Mouse (Mus musculus) testis, postnatal 10 days (tissue): Measurements from ENCODE around the gene Setd1a.
"Not testable (repeated sequence)": the region's sequence is repeated elsewhere in the genome, so short reads cannot be mapped to it uniquely, and the experiment has no call there.

Source experiments
- DNase-seq: peaks from one replicate; pipeline ENCODE4 v3.0.0; 2021; ENCODE audit warnings: low spot score

Setd1a gene

GRCm38 (mm10) chr7:127766851-127767609 is 9.4 kb upstream of the Setd1a start:
- no peak for DNase-seq

GRCm38 (mm10) chr7:127767671-127768345 is 8.7 kb upstream of the Setd1a start:
- no peak for DNase-seq

GRCm38 (mm10) chr7:127768346-127768996 is 8.0 kb upstream of the Setd1a start:
- no peak for DNase-seq

GRCm38 (mm10) chr7:127768997-127769593 is 7.4 kb upstream of the Setd1a start:
- peak; percentile 95 for DNase-seq

- DNase-seq, result peak; percentile 89
Measured at GRCm38 (mm10) chr7:127769651-127770038, 6.8 kb upstream of the Setd1a start, which contains the start of gene Orai3. TSS of gene Orai3 (plus strand) at chr7:127769815.

DNA sequence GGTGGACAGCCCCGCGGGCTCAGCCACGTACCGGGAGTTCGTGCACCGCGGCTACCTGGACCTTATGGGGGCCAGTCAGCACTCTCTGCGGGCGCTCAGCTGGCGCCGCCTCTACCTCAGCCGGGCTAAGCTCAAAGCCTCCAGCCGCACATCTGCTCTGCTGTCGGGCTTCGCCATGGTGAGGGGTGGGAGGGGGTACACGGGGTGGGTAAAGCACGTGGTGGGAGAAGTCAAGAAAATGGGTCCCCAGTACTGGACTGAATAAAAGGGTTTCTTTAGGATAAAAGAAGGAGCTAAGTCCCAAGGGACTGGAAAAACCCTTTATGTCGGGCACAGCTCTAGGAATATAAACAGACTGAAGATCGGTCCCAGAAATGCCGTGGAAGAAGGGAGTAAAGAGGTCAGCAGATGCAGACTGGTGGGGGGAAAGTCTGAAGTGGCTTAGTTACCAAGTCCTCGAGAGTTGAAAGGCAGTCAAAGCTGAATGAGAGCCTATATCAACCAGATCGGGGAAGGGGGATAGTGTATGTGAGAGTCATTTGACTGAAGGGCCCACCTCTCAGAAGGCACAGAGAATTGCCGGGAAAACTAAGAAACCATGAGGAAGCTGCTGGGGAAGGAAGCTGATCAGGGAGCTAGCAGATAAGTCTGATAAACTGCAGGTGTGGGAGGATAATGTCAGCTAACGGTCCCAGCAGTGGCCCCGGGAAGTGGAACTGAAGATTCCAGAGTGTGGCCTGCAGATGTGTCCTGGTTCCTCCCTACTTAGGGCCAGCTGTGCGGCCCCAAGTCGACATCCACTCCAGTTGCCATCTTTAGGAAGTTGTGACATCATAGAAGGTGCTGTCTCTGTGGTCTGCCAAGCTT is 6.2 kb upstream of the Setd1a start:
- DNase-seq, result no peak

DNA sequence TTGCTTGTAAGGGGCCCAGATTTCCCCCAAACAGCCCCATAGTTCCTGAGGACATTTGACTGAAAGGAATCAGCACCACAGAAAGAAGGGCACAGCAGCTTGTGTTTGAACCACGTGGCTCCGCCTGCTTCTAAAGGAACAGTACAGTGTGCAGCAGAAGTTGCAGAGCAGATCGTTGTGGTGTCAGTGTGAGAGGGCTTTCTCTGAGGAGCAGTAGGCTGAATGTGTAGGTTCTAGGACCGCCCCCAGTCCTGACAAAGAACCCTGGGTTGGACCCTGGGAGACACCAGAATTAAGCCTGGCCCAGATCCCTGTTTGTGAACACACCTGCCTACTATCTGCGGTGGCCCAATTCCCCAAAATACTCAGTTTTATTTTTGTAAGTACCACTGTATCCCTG is 5.2 kb upstream of the Setd1a start:
- no peak for DNase-seq

DNA sequence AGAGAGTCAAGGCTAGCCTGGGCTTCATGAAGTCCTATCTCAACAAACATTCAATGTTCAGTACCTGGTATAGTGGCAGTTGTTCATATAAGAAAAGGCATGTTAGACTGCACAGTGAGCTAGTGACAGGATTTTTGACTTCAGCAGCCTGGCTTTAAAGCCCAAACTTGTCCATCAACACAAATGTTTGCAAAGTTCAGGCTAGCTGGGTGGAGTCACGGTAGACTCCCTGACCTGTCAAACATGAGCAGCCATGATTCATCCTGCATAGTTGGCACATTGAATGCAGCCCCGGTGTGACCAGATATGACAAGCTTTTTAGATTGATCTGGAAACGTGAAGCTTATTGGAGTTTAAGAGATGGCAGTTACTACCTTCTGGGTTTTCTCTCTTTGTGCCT is 4.4 kb upstream of the Setd1a start:
- DNase-seq, result no peak

DNA sequence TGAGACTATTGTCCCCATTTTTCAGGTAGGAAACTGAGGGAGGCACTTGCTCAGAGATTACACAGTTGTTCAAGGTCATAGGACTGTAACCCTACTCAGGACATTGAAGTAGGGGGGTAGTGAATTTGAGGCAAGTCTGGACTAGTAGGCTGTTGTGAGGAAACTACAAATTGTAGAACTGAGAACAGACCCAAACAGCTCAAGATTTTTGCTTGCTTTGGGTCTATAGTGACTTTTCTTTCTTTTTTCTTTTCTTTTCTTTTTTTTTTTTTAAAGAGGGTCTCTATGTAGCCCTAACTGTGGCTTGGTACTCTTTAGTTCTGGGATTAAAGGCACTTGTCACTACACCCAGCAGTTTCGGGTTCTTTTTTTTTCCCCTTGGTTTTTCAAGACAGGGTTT is 3.9 kb upstream of the Setd1a start:
- no peak for DNase-seq

GRCm38 (mm10) chr7:127773664-127774384 is 2.6 kb upstream of the Setd1a start:
- DNase-seq, result peak; percentile 83

DNA sequence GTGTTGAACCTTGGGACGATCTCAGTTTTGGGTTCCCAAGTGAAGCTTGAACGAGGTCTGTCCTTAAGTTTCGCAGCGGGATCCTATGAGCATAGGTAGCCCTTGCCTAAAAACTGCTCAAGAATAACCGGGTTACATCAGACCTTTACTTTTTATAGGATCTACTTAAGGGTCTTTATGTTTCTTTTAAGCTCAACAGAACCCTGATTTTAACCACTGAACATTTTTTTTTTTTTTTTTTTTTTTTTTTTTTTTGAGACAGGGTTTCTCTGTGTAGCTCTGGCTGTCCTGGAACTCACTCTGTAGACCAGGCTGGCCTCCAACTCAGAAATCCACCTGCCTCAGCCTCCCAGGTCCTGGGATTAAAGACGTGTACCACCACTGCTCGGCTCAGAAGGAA is 633 bp upstream of the Setd1a start:
- not testable (repeated sequence) for DNase-seq

GRCm38 (mm10) chr7:127776878-127777473 is 506 bp downstream of the Setd1a start:
- peak; percentile 99 for DNase-seq

DNA sequence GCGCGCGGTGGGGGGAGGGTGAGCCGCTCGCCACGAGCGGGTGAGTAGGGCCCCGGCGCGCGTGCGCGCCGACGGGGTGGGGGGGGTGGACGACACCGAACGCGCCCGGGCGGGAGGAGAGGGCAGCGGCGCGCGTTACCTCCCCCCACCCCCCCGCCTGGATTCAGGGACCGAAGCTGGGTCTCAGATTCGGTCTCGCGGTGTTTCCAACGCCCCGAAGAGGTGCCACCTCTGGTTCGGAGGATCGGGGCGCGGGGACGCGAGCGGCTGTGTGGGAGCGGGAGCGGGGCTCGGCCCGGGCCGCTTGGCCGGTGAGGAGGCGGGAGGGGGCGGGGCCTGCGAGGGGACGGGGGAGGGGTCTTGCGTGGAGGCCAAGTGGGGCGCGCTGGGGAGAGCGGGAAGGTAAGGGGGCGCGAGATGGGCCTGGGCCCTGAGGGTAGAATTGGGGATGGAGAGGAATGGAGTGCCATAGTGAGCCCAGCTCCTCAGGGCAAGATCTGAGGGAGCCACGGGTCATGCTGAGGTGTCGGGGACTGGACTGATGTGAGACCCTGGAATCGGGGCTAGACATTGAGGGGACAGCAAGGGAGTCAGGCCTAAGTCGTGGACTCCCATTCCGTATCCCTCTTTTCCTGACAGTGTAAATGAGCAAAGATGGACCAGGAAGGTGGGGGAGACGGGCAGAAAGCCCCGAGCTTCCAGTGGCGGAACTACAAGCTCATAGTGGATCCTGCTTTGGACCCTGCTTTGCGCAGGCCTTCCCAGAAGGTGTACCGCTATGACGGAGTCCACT is 1.2 kb downstream of the Setd1a start:
- DNase-seq, result peak; percentile 87

GRCm38 (mm10) chr7:127778350-127778749 is 1.9 kb downstream of the Setd1a start:
- DNase-seq, result no peak

GRCm38 (mm10) chr7:127785308-127785707 is 8.8 kb downstream of the Setd1a start, which contains the start of gene Gm49388:
TSS of gene Gm49388 (plus strand) at chr7:127785608.
- no peak for DNase-seq

- DNase-seq, result peak; percentile 40
Measured at GRCm38 (mm10) chr7:127797076-127797845, 20.8 kb downstream of the Setd1a start.

DNA sequence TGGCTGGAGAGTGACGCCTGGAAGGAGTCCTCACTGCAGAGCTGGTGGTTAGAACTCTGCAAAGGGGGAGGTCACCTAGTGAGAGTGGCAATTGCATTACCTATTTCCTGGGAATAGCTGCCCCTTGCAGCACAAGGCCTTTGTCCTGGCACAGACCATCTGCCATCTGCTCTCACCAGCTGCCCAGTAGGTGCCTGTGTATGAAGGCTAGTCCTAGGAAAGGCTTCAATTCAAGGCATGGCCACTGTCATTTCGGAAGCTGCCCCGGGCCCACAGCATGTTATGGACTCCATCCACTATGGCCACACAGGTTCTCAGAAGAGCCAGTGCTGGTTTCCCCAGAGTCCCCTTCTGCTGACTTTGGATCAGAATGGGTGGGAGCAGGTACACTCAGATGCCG is 22.1 kb downstream of the Setd1a start:
- DNase-seq, result no peak

DNA sequence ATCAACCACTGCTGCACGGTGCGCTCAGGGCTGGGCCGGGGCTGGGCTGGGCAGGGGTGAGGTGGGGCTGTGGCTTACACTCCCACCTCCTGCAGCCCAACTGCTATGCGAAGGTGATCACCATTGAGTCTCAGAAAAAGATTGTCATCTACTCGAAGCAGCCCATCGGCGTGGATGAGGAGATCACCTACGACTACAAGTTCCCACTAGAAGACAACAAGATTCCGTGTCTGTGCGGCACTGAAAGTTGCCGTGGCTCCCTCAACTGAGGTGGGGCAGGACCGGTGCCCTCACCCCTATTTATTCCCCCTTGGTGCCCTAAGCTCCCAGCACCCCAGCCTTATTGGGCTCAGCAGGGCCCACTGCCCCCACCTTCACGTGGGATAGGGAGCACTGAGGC is 22.7 kb downstream of the Setd1a start:
- peak; percentile 39 for DNase-seq

DNA sequence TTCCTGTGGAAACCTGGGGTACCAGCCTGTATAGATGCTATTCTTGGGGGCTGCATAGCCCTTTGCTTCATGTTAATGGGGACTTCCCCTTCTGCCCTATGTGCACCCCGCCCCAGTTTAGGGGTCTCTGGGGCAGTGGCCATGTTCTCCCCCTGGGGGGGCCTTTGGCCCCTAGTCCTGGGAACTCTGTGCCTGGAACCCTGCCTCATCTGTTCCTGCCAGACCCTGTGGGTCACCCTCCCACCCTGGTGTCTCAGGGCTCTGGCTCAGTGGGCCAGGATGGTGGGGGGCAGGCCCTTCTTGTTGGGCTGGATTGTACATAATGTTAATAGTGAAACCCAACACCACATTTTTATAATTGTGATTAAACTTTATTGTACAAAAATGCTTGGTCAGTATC is 23.3 kb downstream of the Setd1a start:
- DNase-seq, result peak; percentile 40
